Mouse (Mus musculus) neural tube, postnatal 0 days (tissue): ENCODE measurements around the gene Cmas. TPM values are rescaled to one million over a fixed set of nuclear protein-coding genes. Genes with fewer than 3 reads are reported as not detected.

Source experiments
- polyA plus RNA-seq: library from polyadenylated mRNA; unstranded; fragments of >200 nt; fragmentation: Nextera tagmentation; extraction: Ambion mirVana; gene quantifications from 2 replicates; pipeline ENCODE4 v1.2.1, GENCODE M21; 2015

The Cmas gene
- polyA plus RNA-seq: 162 and 166 TPM in 2 replicates

DNA sequence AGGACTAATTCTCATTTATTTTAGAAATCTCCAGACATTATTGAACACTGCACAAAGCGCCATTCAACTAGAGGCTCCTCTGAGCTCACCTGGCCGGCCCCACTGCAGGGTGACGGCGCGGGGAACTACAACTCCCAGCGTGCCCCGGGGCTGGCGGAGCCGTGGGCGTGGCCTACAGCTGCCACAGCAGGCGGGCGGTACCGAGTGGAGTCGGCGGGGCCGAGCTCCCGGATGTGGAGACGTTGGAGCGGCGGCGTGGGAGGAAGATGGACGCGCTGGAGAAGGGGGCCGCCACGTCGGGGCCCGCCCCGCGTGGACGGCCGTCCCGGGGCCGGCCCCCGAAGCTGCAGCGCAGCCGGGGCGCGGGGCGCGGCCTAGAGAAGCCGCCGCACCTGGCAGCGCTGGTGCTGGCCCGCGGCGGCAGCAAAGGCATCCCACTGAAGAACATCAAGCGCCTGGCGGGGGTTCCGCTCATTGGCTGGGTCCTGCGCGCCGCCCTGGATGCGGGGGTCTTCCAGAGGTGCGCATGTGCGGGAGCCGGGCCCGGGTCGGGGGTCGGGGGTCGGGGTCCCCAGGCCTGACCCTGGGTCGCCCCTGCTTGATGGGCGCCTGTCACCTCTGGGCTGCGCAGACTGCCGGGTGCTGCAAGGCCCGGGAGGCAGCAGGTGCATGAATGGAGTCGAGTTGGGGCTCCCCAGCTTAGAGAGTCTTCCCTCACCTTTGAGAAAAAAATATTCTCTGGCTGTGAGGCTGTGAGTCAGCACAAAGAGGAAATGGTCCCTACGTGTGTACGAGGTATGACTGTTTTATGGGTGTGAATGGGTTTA is at the start of gene Cmas:
Gene Cmas (plus strand): TSS at position 180 of the 827 bp plus-strand sequence.

DNA sequence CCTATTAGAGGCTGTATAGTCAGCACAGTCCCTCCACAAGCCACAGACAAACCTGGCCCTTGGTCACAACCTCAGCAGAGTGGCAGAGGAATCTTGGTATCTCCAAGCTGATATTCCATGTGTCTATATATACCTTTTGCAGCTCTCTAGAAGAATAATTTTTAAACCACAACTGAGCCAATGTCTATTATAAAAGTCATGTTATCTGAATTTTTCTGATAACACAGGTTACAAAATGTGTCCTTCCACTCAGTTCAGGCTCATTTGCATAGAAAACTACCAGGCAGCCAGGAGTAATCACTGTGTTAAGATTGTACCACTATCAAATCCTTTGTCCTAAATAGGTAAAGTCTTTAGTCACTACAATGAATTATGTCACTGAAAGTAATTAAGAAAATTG is 47.9 kb downstream of the Cmas start, which contains the start of gene Sult6b2:
Gene Sult6b2 (minus strand): TSS at position 101 of the 400 bp plus-strand sequence.

Other genes starting within 250 kb of the Cmas start
- 774 and 778 TPM in 2 replicates for gene Ldhb, start 248.7 kb upstream of the Cmas start, polyA plus RNA-seq
- gene Kcnj8, start 185.1 kb upstream of the Cmas start, polyA plus RNA-seq: 7.4 and 10.2 TPM in 2 replicates
- 1.5 and 2.2 TPM in 2 replicates for gene Abcc9, start 54.4 kb upstream of the Cmas start, polyA plus RNA-seq
- gene Sult6b2, start 47.8 kb downstream of the Cmas start, polyA plus RNA-seq: 0.18 and 0.27 TPM in 2 replicates
- 3.6 and 4.2 TPM in 2 replicates for gene St8sia1, start 207.8 kb downstream of the Cmas start, polyA plus RNA-seq